17 mouse cellular contexts compared by ENCODE assay signal in the genomic region with DNA sequence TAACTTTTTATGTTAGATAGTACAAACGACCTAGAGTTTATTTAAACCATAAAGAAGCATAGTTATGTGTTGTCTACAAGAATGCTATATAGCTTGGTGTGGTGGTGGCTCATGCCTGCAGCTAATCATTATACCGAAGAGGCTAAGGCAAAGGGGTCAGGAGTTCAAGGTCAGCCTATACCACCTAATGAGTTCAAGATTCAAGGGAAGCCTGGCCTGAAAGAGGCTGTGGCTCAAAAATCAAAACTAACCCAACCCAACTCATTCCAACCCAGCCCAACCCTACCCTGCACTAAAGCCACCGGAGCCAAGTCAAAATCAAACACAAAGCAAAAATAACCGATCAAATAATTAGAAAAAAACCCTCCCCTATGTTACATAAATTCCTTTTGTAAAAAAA.
"Had no signal": no experiment of that assay in that cellular context is flagged by ENCODE, and none has a peak within 500 bp of the region (broad histone marks: within the 10 kb centered on the region; RNA-seq: fewer than 3 reads in every experiment).

No protein-coding gene starts in this region.

- H3K4me3 ChIP-seq: neural tube, embryonic 12.5 days; neural tube, embryonic 13.5 days; neural tube, embryonic 15.5 days; stomach, embryonic 15.5 days had no signal

- H3K4me2 ChIP-seq: neural tube, embryonic 12.5 days; neural tube, embryonic 13.5 days; neural tube, embryonic 15.5 days; stomach, embryonic 15.5 days had no signal

- H3K36me3 ChIP-seq: neural tube, embryonic 12.5 days; neural tube, embryonic 13.5 days; neural tube, embryonic 15.5 days; stomach, embryonic 15.5 days had no signal

- H3K27me3 ChIP-seq: neural tube, embryonic 12.5 days; neural tube, embryonic 13.5 days; neural tube, embryonic 15.5 days; stomach, embryonic 15.5 days had no signal

- H3K27ac ChIP-seq: neural tube, embryonic 12.5 days; neural tube, embryonic 13.5 days; neural tube, embryonic 15.5 days; stomach, embryonic 15.5 days; stomach, postnatal 0 days had no signal

- DNase-seq: retina, postnatal 1 day; right cerebral cortex, adult 18-20 months; right cerebral cortex, postnatal 14 days; right cerebral cortex, postnatal 25 days; right cerebral cortex, postnatal 4 days; spleen, adult 18-20 months; thymus, adult 18-20 months; thymus, adult 2 months; thymus, postnatal 14 days; thymus, postnatal 25 days; thymus, postnatal 36 days; thymus, postnatal 4 days had no signal

- H3K4me1 ChIP-seq: neural tube, embryonic 12.5 days; neural tube, embryonic 13.5 days; neural tube, embryonic 15.5 days had no signal

- H3K9ac ChIP-seq: neural tube, embryonic 12.5 days; neural tube, embryonic 13.5 days; neural tube, embryonic 15.5 days; stomach, embryonic 15.5 days had no signal

- H3K9me3 ChIP-seq: neural tube, embryonic 12.5 days; neural tube, embryonic 13.5 days; neural tube, embryonic 15.5 days; stomach, embryonic 15.5 days had no signal
